Mouse (Mus musculus) kidney, adult 2 months (tissue): ENCODE data around the gene Cul9. TPM values are rescaled to one million over a fixed set of nuclear protein-coding genes. Genes with fewer than 3 reads are reported as not detected.

ENCODE experiments used
- DNase-seq: peaks from one replicate; pipeline ENCODE4 v3.0.0; 2021
- H3K27ac ChIP-seq: fragments of 200-500 bp; 2 replicates; pipeline ENCODE4 v1.5.1; 2012; ENCODE audit warnings: low read depth, low read length, control low read depth, inconsistent platforms; ENCODE audit not compliant: insufficient read depth
- H3K27me3 ChIP-seq: fragments of 200-500 bp; replicated peaks from 2 replicates; pipeline ENCODE4 v1.6.1; 2012; ENCODE audit warnings: mild to moderate bottlenecking, moderate library complexity, low read length, inconsistent platforms; ENCODE audit not compliant: control insufficient read depth, insufficient read depth
- H3K36me3 ChIP-seq: fragments of 200-500 bp; 2 replicates; pipeline ENCODE4 v1.6.1; 2012; ENCODE audit warnings: mild to moderate bottlenecking, moderate library complexity, low read length, inconsistent platforms; ENCODE audit not compliant: control insufficient read depth, insufficient read depth
- H3K4me1 ChIP-seq: fragments of 200-500 bp; 2 replicates; pipeline ENCODE4 v1.6.1; 2011; ENCODE audit warnings: low read length; ENCODE audit not compliant: control insufficient read depth, insufficient read depth
- H3K4me3 ChIP-seq: fragments of 200-500 bp; 2 replicates; pipeline ENCODE4 v1.5.1; 2011; ENCODE audit warnings: mild to moderate bottlenecking, low read depth, low read length, control low read depth; ENCODE audit not compliant: insufficient read depth
- CTCF ChIP-seq: fragments of 200-500 bp; conservative IDR thresholded peaks from 2 replicates; pipeline ENCODE4 v1.5.1; 2011; ENCODE audit warnings: low read depth, mild to moderate bottlenecking, control low read depth, low read length, moderate library complexity, mixed read lengths; ENCODE audit not compliant: insufficient read depth, insufficient read length
- POLR2A ChIP-seq: fragments of 200-500 bp; IDR thresholded peaks from one replicate; pipeline ENCODE4 v1.6.1; 2011; ENCODE audit warnings: low read depth, low read length, control low read depth
- WGBS: fragments of 180-500 bp; shearing (Covaris S2); methylation state at CpG from one replicate; pipeline ENCODE4 v1.1.7; 2018; 5-methylcytosine and 5-hydroxymethylcytosine counted together
- polyA plus RNA-seq: library from polyadenylated mRNA; depleted of rRNA; stranded (reverse); fragments of >200 nt; gene quantifications from 2 replicates; pipeline ENCODE4 v1.2.3, GENCODE M21; 2012

The Cul9 gene
- polyA plus RNA-seq, 1 experiment = 27.0 TPM

- H3K36me3 ChIP-seq = no peaks in the 10 kb centered on the region
- WGBS = 18% methylated on average over 22 of the region's 22 CpGs
- H3K27me3 ChIP-seq = peaks cover 2% of the 10 kb centered on the region; the same call in 1 of the 2 replicates
- no peaks in the 10 kb centered on the region for H3K4me1 ChIP-seq
- no peak for DNase-seq
- no peak overlapping the region for H3K27ac ChIP-seq
- H3K4me3 ChIP-seq = no peak overlapping the region
- TF ChIP-seq POLR2A = no peak
- no peak for TF ChIP-seq CTCF
Measured at GRCm38 (mm10) chr17:46486995-46487394, 59.2 kb downstream of the Cul9 start.

GRCm38 (mm10) chr17:46484461-46484875 lies 61.7 kb downstream of the Cul9 start:
- peaks cover 2% of the 10 kb centered on the region; the same call in 1 of the 2 replicates for H3K27me3 ChIP-seq
- no peaks in the 10 kb centered on the region for H3K4me1 ChIP-seq
- no peak for TF ChIP-seq POLR2A
- TF ChIP-seq CTCF = peak; percentile 26; the same call in 1 of the 2 replicates
- H3K36me3 ChIP-seq = no peaks in the 10 kb centered on the region
- peak overlapping the region; percentile 49; the same call in 1 of the 2 replicates for H3K27ac ChIP-seq
- 12% methylated on average over 6 of the region's 6 CpGs for WGBS
- DNase-seq = peak; percentile 29
- no peak overlapping the region for H3K4me3 ChIP-seq

- Histone ChIP-seq H3K27me3 (peaks cover 2% of the 10 kb centered on the region; the same call in 1 of the 2 replicates), H3K36me3 (no peaks in the 10 kb centered on the region), H3K27ac (peak overlapping the region; percentile 81), H3K4me1 (no peaks in the 10 kb centered on the region), H3K4me3 (peak overlapping the region; percentile 53)
- 2% methylated on average over 13 of the region's 13 CpGs for WGBS
- no peak for TF ChIP-seq CTCF
- TF ChIP-seq POLR2A = no peak
- peak; percentile 93 for DNase-seq
Measured at GRCm38 (mm10) chr17:46484021-46484431, 62.2 kb downstream of the Cul9 start.

GRCm38 (mm10) chr17:46483561-46484001 lies 62.6 kb downstream of the Cul9 start:
- peak overlapping the region; percentile 53 for H3K4me3 ChIP-seq
- H3K27ac ChIP-seq = peak overlapping the region; percentile 81
- no peaks in the 10 kb centered on the region for H3K36me3 ChIP-seq
- no peak for TF ChIP-seq POLR2A
- no peak for TF ChIP-seq CTCF
- peaks cover 2% of the 10 kb centered on the region; the same call in 1 of the 2 replicates for H3K27me3 ChIP-seq
- no peaks in the 10 kb centered on the region for H3K4me1 ChIP-seq
- DNase-seq = peak; percentile 81
- WGBS = under 1% methylated on average over 16 of the region's 16 CpGs

GRCm38 (mm10) chr17:46477286-46477685 lies 68.9 kb downstream of the Cul9 start:
- H3K27me3 ChIP-seq = no peaks in the 10 kb centered on the region
- TF ChIP-seq POLR2A (no peak), CTCF (no peak)
- H3K4me3 ChIP-seq = peak overlapping the region; percentile 18; the same call in 1 of the 2 replicates
- peak; percentile 57 for DNase-seq
- no peaks in the 10 kb centered on the region for H3K36me3 ChIP-seq
- WGBS = 53% methylated on average over 15 of the region's 15 CpGs
- H3K27ac ChIP-seq = peak overlapping the region; percentile 57
- no peaks in the 10 kb centered on the region; the same call in 1 of the 2 replicates for H3K4me1 ChIP-seq

- no peak for DNase-seq
- 77% methylated on average over 8 of the region's 8 CpGs for WGBS
- Histone ChIP-seq H3K27me3 (no peaks in the 10 kb centered on the region), H3K27ac (no peak overlapping the region), H3K36me3 (no peaks in the 10 kb centered on the region), H3K4me1 (no peaks in the 10 kb centered on the region; the same call in 1 of the 2 replicates), H3K4me3 (no peak overlapping the region)
- no peak for TF ChIP-seq CTCF
Measured at GRCm38 (mm10) chr17:46476601-46477000, 69.6 kb downstream of the Cul9 start.

GRCm38 (mm10) chr17:46467830-46468229 lies 78.4 kb downstream of the Cul9 start:
- H3K4me3 ChIP-seq = no peak overlapping the region

More at GRCm38 (mm10) chr17:46467830-46468229, 78.4 kb downstream of the Cul9 start:
- Histone ChIP-seq H3K27ac (no peak overlapping the region), H3K4me1 (no peaks in the 10 kb centered on the region), H3K36me3 (no peaks in the 10 kb centered on the region), H3K27me3 (no peaks in the 10 kb centered on the region)
- 71% methylated on average over 9 of the region's 9 CpGs for WGBS
- no peak for TF ChIP-seq CTCF
- no peak for TF ChIP-seq POLR2A
- no peak for DNase-seq
